Mouse (Mus musculus) liver, postnatal 0 days (tissue): ENCODE data around the gene AY358078.

Source experiments
- CTCF ChIP-seq: sonication (generic); IDR thresholded peaks from 2 replicates; pipeline ENCODE4 v1.5.1; 2016; ENCODE audit warnings: antibody characterized with exemption, low read depth
- EP300 ChIP-seq: IDR thresholded peaks from 2 replicates; pipeline ENCODE4 v1.6.1; 2016; ENCODE audit warnings: antibody characterized with exemption, low read depth, mild to moderate bottlenecking

GRCm38 (mm10) chr14:51826625-51827024 is 26.8 kb downstream of the AY358078 start:
- TF ChIP-seq CTCF (no peak), EP300 (no peak)
